Mouse (Mus musculus) regulatory T cell (primary cell): ENCODE results near the gene Clcnka.

ENCODE experiments used
- in situ Hi-C: fragments of 300-600 bp; cut with MboI, MseI; formaldehyde crosslinking; loops from one replicate; pipeline ENCODE4 v1.15.1; 2025; ENCODE audit warnings: high pct_unique_total_duplicates

Clcnka gene

DNA sequence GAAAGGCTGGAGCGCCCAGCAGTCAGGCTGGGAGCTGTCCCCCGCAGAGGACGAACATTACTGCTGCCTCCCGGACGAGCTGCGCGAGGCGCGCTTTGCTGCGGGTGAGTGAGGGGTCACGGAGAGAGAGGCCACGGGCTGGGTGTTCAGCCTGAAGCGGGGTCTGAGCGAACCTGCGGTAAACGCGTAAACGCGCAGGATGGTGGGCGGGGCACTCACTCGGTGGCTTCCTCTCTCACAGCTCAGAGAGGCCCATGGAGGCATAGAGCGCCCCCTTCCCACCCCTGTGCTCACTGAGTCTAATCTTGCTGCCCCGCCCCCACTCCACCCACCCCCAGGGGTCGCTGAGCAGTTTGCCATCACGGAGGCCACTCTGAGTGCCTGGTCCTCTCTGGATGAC lies 16.1 kb downstream of the Clcnka start:
- in situ Hi-C loops = no loop called here

GRCm38 (mm10) chr4:141379674-141380073 lies 18.9 kb downstream of the Clcnka start:
- in situ Hi-C loops = no loop called here

DNA sequence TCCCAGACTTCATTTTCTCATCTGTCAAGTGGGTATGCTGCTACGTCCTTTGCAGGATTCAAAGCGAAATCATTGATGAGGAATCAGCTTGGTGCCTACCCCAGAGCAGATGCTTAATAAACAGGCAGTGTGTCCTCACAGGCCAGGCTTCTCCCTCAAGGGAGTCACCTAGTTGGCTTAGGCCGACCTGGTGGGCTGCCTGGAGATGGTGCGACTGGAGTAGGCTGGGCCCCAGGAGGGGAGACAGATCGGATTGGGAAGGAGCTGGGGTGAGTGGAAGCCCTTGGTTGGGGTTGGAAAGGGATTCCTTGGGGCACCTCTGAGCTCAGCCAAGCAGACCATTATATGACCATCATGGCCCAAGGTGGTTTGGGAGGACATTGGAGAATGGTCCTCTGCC lies 26.1 kb downstream of the Clcnka start:
- in situ Hi-C loops = no loop called here

DNA sequence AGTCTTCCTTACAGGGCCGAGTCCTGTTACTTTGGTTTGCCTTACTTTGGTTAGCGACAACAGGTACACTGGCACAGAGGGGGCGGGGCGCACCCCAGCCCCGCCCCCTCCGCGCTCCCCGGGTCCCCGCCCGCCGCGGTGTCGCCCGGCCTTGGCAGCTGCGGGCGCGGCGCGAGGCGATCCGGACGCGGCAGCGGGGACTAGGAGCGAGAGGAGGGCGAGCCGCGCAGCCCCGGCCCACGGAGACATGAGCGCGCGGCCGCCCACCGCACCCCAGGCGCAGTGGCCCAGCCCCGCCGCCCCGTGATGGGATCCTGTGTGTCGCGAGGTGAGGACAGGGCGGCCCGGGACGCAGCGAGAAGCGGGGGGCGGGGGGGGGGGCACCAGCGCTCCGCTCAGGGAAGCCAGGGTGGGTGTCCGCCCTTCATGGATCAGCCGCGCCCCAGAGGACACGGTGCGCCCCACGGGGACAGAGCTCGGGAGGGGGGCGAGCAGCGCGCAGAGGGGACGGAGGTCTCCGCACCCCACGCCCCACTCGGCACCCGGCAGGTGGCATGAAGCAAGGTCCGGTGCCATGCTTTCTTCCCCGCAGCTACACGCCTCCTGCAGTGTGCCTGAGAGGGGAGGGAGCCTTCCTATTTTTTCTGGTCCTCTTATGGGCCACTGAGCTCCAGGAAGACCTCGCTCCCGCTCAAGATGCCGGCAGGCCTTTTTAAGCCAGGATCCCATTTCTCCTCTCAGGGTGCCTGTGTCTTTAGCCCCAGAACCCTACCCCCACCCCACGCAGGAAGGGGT lies 30.3 kb downstream of the Clcnka start, which contains the start of gene Fam131c:
Gene Fam131c (plus strand): TSS at position 224 of the 795 bp plus-strand sequence.
- in situ Hi-C loops = no loop called here

DNA sequence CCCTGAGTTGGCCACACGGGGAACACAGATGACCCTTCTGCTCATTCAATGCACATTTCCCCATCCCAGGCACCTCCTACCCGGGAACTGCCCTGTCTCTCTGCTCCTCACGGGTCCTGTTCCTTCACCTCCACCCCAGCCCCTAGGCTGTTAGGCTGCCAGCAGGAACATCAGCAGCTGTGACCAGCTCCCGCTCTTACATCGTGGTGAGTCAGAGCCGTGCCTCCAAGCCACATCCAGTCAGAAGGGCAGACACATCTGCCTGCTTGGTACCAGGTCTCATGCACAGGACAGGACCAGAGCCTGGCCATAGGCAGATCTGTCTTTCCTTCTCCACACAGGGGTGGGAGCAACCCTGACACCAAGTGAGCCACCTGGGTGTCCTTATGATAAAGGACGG lies 32.6 kb downstream of the Clcnka start:
- in situ Hi-C loops = no loop called here

DNA sequence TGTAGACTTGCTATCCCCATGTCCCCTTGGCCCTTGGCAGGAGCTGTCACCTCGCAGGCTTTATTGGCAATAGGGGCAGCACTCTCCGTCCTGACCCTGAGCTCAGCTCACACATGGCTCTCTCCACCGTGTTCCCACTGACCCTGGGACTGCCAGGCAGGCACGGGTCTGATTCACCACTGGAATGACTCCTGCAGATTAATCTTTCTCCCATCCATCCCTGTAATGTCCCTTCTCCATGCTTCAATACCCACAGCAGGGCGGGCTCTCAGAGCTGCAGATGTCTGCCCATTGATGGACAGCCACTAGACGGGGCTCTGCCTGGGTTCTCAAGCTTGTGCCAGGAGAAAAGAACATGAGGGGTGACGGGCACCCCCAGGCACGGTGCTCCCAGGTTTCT lies 33.4 kb downstream of the Clcnka start:
- in situ Hi-C loops = no loop called here

- in situ Hi-C loops = loop anchor here (5.0 kb wide), 1 partner anchor 86 kb away; no protein-coding TSS in a partner anchor
Measured at GRCm38 (mm10) chr4:141362937-141363548, 35.5 kb downstream of the Clcnka start.

DNA sequence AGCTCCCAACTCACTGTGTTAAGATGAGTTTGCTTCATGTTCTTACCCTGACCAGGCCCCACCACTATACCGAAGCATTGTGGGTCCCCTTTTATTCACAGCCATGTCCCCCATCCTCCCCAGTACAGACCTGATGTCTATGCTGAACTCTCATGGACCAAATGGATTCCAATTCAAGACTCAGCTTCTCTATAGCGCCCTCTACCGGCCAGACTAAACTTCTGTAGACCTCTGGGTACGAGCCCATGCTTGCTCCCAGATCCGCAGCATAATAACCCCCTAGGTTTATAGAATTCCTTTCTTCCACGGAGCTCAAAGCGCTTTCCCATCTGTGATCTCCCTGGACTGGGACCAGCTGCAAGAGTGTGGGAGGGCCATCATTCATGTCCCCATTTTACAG lies 37.7 kb downstream of the Clcnka start:
- in situ Hi-C loops = loop anchor here (5.0 kb wide), 1 partner anchor 84 kb away; no protein-coding TSS in a partner anchor

GRCm38 (mm10) chr4:141359222-141359621 lies 39.3 kb downstream of the Clcnka start:
- in situ Hi-C loops = no loop called here

DNA sequence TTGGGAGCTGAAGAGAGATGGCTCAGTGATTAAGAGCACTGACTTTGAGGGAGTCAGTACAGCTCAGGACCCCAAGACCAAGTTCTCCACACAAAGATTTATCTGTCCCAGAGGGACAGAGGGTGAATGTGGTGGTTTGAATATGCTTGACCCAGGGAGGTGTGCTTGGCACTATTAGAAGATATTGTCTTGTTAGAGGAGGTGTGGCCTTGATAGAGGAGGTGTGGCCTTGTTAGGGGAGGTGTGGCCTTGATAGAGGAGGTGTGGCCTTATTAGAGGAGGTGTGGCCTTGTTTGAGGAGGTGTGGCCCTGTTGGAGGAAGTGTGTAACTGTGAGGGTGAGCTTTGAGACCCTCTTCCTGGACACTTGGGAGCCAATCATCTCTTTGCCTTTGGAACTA lies 40.7 kb downstream of the Clcnka start:
- in situ Hi-C loops = no loop called here

- in situ Hi-C loops = no loop called here
Measured at GRCm38 (mm10) chr4:141353868-141354267, 44.7 kb downstream of the Clcnka start.

DNA sequence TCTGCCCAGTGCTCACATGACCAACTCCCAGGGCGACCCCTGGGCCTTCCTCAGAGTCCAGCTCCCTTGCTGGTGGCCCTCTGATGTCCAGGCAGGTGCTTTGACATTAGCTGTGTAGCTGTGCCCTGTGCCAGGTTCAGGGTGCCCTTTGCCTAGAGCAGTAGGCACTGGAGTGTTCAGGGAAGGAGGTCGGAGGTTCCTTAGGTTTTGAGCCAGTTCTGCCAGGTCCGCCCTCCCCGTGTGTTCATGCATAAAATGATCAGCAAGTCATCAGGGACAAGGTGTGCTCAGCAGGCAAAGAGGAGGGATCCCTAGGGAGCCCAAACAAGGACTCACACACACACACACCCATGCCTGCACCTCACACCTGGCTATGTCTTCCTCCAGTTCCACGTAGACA lies 45.5 kb downstream of the Clcnka start:
- in situ Hi-C loops = no loop called here

DNA sequence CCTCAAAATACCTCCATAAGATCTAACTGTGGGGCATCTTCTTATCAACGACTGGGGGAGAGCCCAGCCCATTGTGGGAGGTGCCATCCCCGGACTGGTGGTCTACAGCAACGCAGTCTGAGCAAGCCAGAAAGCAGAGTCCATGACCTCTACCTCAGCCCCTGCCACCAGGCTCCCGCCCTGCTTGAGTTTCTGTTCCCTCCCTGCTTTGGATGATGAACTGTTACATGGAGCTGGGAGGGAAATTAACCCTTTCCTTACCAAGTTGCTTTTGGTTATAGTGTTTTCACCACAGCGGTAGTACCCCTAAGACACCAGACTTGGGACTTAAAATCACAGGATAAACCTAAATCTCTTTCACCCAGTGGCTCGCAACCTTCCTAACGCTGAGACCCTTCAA lies 46.6 kb downstream of the Clcnka start:
- in situ Hi-C loops = no loop called here

GRCm38 (mm10) chr4:141350015-141350414 lies 48.5 kb downstream of the Clcnka start:
- in situ Hi-C loops = no loop called here

DNA sequence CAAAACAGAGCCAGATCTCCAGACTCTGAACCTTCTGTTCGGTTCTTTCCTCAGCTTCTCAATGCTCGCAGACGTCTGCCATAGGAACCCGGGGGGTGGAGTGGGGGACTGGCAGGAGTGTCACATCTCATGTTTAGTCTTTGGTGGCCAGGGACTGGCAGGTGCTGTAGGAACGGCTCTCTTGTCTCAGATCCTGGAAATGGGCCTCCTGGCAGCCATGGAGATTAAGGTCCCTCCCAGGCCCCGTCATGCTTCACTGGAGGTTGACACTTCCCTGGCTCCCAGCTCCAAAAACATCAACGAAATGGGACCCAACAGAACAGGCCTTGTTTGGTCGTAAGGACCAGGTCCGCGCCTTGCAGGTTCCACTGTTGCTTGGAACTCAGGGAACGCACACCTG lies 49.9 kb downstream of the Clcnka start:
- in situ Hi-C loops = no loop called here

DNA sequence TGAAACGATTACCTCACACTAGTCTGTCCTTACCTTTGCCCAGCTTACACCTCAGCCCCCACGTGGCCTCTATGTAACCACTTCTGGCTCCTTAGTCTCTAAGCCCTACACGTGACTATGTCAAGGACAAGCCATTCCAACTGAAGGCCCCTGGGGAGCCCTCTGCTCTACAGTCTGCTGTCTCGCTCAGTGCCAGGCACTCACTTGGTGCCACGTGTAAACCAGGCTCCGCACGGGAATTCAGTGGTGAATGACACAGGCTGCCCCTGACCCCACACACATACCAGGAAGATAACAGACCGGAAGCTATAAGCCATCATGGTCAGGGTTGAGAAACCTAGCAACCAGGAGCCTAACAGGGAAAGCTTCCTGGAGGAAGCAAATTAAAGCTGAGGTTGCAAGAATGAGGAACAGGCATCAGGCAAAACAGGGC lies 51.1 kb downstream of the Clcnka start:
- in situ Hi-C loops = no loop called here

- in situ Hi-C loops = no loop called here
Measured at GRCm38 (mm10) chr4:141345219-141345618, 53.3 kb downstream of the Clcnka start.

DNA sequence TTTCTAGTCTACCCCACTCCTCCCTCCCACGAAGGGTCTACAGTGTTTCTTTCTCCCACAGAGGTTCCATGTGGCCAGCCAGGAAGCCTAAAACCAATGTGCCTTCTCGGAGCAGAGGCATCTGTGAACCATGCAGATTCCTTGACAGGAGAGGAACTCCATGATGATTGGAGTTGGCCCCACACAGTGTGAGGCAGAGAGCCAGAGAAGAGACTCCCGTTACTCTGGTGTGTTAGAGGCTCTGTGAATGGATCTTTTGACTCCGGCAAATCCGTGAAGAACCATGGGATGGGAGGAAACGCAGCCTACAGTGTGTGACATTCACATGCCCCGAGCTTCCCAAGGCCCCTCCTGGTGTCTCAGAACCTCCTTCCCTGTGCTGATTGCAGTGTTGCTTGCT lies 55.0 kb downstream of the Clcnka start:
- in situ Hi-C loops = no loop called here

DNA sequence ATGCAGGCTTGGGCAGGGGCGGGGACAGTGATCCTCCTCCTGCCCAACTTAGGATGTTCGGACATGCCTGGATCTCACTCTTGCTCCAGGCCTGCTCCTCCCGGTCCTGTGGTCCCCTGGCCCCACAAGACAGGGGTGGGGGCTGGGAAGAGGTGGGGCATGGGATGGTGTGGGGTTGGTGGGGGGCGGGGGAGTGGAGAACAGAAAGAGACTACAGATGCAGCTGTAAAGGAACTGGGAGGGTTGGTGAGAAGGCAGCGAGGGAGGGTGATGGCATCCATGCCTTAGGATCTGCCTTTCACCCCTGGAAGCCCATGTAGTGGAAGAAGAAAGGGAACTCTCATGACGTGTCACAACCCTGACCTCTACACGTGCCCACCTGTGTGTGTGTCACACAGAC lies 57.0 kb downstream of the Clcnka start:
- in situ Hi-C loops = no loop called here

- in situ Hi-C loops = no loop called here
Measured at GRCm38 (mm10) chr4:141338853-141339252, 59.7 kb downstream of the Clcnka start.

GRCm38 (mm10) chr4:141337986-141338385 lies 60.5 kb downstream of the Clcnka start:
- in situ Hi-C loops = no loop called here

DNA sequence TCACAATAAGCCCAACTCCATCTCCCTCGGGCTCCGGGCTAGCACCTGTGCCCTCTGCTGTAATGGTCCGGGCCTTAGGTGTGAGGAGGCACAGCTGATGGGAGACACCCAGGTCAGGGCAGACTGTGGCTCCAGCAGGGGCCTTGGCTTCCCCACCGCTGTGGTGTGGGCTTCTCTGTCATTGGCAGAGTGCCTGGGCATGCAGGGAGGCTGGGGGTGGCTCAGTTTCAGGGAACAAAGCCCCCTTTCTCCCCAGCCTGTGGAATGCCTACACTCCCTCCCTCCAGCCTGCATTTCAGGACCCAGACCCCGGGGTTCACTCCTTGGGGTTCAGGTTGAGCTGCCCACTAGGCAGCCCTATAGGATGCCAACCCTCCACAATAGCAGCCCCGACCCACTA lies 62.3 kb downstream of the Clcnka start:
- in situ Hi-C loops = no loop called here

- in situ Hi-C loops = no loop called here
Measured at GRCm38 (mm10) chr4:141335263-141335796, 63.2 kb downstream of the Clcnka start.
